Mouse (Mus musculus) limb, embryonic 15.5 days (tissue): ENCODE data around the gene Morc3. TPM values are rescaled to one million over a fixed set of nuclear protein-coding genes. Genes with fewer than 3 reads are reported as not detected.
A peak's percentile ranks its signal among the peaks of the same experiment; 100 is the strongest.

Experiments used
- ATAC-seq: fragments of 200-750 bp; cut with Nextera tagmentation; 2 replicates; pipeline ENCODE4 v1.8.0; 2017; ENCODE audit warnings: low read depth, moderate TSS enrichment; ENCODE audit not compliant: insufficient number of reproducible peaks, low FRiP score, low TSS enrichment
- H3K27ac ChIP-seq: fragments of 300-500 bp; sonication (generic); 2 replicates; pipeline ENCODE4 v1.5.1; 2015; ENCODE audit warnings: moderate library complexity, mild to moderate bottlenecking, inconsistent platforms
- H3K27me3 ChIP-seq: fragments of 300-500 bp; sonication (generic); 2 replicates; pipeline ENCODE4 v1.6.1; 2015; ENCODE audit warnings: inconsistent platforms
- H3K36me3 ChIP-seq: fragments of 300-500 bp; sonication (generic); 2 replicates; pipeline ENCODE4 v1.6.1; 2015; ENCODE audit warnings: inconsistent platforms
- H3K4me1 ChIP-seq: fragments of 300-500 bp; sonication (generic); 2 replicates; pipeline ENCODE4 v1.6.1; 2015; ENCODE audit warnings: inconsistent platforms
- H3K4me2 ChIP-seq: fragments of 300-500 bp; sonication (generic); 2 replicates; pipeline ENCODE4 v1.6.1; 2015; ENCODE audit warnings: mild to moderate bottlenecking, inconsistent platforms
- H3K4me3 ChIP-seq: fragments of 300-500 bp; sonication (generic); 2 replicates; pipeline ENCODE4 v1.5.1; 2015; ENCODE audit warnings: mild to moderate bottlenecking, inconsistent platforms
- H3K9ac ChIP-seq: fragments of 300-500 bp; sonication (generic); 2 replicates; pipeline ENCODE4 v1.6.1; 2015; ENCODE audit warnings: inconsistent platforms
- H3K9me3 ChIP-seq: fragments of 300-500 bp; sonication (generic); 2 replicates; pipeline ENCODE4 v1.6.1; 2016; ENCODE audit warnings: inconsistent platforms
- WGBS: fragments of 180-500 bp; shearing (Covaris S2); methylation state at CpG from one replicate; pipeline ENCODE4 v1.1.7; 2015; 5-methylcytosine and 5-hydroxymethylcytosine counted together
- polyA plus RNA-seq: library from polyadenylated mRNA; unstranded; fragments of >200 nt; fragmentation: Nextera tagmentation; extraction: Ambion mirVana; gene quantifications from 2 replicates; pipeline ENCODE4 v1.2.1, GENCODE M21; 2015

Morc3 gene
- polyA plus RNA-seq, 1 experiment from 2014 or later, result 28.2 TPM

- H3K9ac ChIP-seq, result no peak overlapping the region
- H3K27ac ChIP-seq, result no peak overlapping the region
- H3K4me3 ChIP-seq, result no peak overlapping the region
- no peak overlapping the region for H3K4me2 ChIP-seq
- ATAC-seq, result no peak
- 25% methylated on average over 10 of the region's 10 CpGs for WGBS
- no peaks in the 10 kb centered on the region for H3K9me3 ChIP-seq
- peaks cover 11% of the 10 kb centered on the region; the same call in 1 of the 2 replicates for H3K27me3 ChIP-seq
- H3K4me1 ChIP-seq, result peaks cover 12% of the 10 kb centered on the region
- H3K36me3 ChIP-seq, result no peaks in the 10 kb centered on the region
Observed at GRCm38 (mm10) chr16:93915338-93915849, 83.5 kb downstream of the Morc3 start.

- H3K9me3 ChIP-seq, result no peaks in the 10 kb centered on the region
- no peak overlapping the region for H3K27ac ChIP-seq
- ATAC-seq, result peak; percentile 30; the same call in 1 of the 2 replicates
- H3K9ac ChIP-seq, result no peak overlapping the region
- no peak overlapping the region for H3K4me3 ChIP-seq
- H3K4me1 ChIP-seq, result peaks cover 9% of the 10 kb centered on the region
- H3K4me2 ChIP-seq, result no peak overlapping the region
- 30% methylated on average over 20 of the region's 22 CpGs for WGBS
- peaks cover 11% of the 10 kb centered on the region; the same call in 1 of the 2 replicates for H3K27me3 ChIP-seq
- no peaks in the 10 kb centered on the region for H3K36me3 ChIP-seq
Observed at GRCm38 (mm10) chr16:93917712-93918678, 86.1 kb downstream of the Morc3 start.

GRCm38 (mm10) chr16:93918679-93919060, 86.7 kb downstream of the Morc3 start:
- Histone ChIP-seq H3K9ac (no peak overlapping the region), H3K4me2 (no peak overlapping the region), H3K4me1 (peaks cover 9% of the 10 kb centered on the region), H3K9me3 (no peaks in the 10 kb centered on the region), H3K36me3 (no peaks in the 10 kb centered on the region), H3K4me3 (no peak overlapping the region), H3K27me3 (peaks cover 11% of the 10 kb centered on the region; the same call in 1 of the 2 replicates), H3K27ac (no peak overlapping the region)
- ATAC-seq, result no peak
- 63% methylated on average over 8 of the region's 8 CpGs for WGBS

DNA sequence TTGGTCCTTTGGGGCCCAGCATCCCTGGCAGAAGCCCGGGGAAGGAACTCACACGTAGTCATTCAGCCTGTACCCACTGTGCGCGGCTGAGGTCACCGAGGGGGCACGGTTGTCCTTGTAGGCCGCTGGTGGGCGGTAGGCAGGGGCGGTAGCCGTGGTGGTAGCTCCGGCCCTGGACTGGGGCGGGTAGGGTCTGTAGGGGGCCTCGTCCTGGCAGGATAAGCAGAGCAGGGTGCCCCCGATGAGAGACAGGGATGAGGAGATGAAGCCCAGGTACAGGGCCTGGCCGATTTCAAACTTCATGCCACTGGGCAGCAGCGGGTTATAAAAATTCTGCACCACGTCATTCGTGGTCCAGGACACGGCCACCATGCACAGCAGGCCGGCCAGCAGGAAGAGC, 87.3 kb downstream of the Morc3 start:
- H3K9ac ChIP-seq, result no peak overlapping the region
- ATAC-seq, result no peak
- WGBS, result 77% methylated on average over 20 of the region's 20 CpGs
- no peak overlapping the region for H3K4me2 ChIP-seq
- H3K9me3 ChIP-seq, result no peaks in the 10 kb centered on the region
- peaks cover 9% of the 10 kb centered on the region for H3K4me1 ChIP-seq
- H3K36me3 ChIP-seq, result no peaks in the 10 kb centered on the region
- no peak overlapping the region for H3K27ac ChIP-seq
- no peak overlapping the region for H3K4me3 ChIP-seq
- peaks cover 11% of the 10 kb centered on the region; the same call in 1 of the 2 replicates for H3K27me3 ChIP-seq

DNA sequence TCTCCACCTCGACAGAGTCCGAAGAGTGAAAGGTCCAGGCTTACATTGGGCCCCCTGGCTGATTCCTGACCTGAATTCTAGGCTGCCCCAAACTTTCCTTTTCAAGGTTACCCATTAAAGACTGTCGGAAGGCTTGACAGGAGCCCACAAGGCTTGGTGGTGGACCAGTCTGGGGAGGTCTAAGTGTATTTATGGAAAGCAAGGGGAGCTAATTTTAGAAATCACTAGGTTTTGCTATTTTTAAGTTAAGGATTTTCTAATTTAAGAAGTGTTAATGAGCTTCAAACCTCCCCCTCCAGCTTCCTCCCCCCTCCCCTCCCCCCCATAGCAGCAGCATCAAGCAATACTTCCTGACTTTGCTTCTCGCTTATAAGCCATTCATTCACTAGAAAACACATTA, 88.8 kb downstream of the Morc3 start:
- Histone ChIP-seq H3K9ac (no peak overlapping the region), H3K36me3 (no peaks in the 10 kb centered on the region), H3K4me3 (no peak overlapping the region), H3K27ac (no peak overlapping the region), H3K27me3 (peaks cover 11% of the 10 kb centered on the region; the same call in 1 of the 2 replicates), H3K4me2 (no peak overlapping the region), H3K9me3 (no peaks in the 10 kb centered on the region), H3K4me1 (peaks cover 9% of the 10 kb centered on the region)
- 55% methylated on average over 4 of the region's 4 CpGs for WGBS
- ATAC-seq, result no peak

DNA sequence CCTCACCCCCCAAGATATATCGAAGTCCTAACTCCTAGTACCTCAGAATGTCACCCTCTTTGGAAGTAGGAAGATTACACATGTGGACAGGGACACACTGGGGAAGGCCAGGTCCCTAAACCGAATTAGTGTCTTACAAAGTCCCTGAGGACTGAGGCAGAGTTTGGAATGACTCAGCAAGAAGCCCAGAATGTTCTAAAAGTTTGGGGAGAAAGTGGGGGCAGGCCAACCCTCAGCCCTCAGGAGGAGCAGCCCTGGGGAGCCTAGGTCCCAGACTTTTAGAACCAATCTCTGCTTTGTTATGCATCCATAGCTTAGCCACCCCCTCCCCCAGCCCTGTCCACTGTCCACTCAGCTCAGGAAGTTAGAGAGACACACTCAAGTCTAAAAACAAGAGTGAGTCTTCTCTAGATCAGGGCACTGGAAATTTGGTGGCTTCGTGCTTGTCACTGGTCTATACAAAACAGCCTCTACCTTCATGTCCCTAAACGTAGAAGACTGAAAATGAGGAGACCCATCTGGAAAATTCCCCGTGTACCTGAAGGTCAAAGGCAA, 91.0 kb downstream of the Morc3 start:
- peaks cover 9% of the 10 kb centered on the region for H3K4me1 ChIP-seq
- no peaks in the 10 kb centered on the region for H3K36me3 ChIP-seq
- no peak overlapping the region for H3K9ac ChIP-seq
- no peak overlapping the region for H3K4me2 ChIP-seq
- no peak for ATAC-seq
- no peaks in the 10 kb centered on the region for H3K9me3 ChIP-seq
- WGBS, result 78% methylated on average over 5 of the region's 5 CpGs
- H3K27me3 ChIP-seq, result peaks cover 8% of the 10 kb centered on the region; the same call in 1 of the 2 replicates
- no peak overlapping the region for H3K4me3 ChIP-seq
- no peak overlapping the region for H3K27ac ChIP-seq

DNA sequence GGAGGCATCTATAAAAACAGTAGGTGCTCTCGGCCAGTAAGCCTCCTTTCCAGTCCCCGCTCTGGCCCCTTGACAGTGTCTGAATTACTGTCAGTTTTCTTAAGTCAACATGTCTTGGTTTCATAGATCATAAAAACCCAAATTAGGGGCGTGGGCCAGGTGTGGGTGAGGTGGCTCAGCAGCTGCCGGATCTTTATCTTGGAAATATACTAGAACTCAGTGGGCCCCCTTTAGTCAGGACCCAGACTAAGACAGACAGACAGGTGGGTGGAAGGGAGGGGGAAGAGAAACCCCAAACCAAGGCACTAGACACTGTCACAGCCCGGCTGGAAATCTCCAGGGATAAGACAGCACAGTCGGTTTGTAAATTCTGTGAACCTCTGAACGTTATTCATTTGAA, 91.9 kb downstream of the Morc3 start:
- H3K4me3 ChIP-seq, result no peak overlapping the region
- H3K4me2 ChIP-seq, result no peak overlapping the region
- no peak overlapping the region for H3K27ac ChIP-seq
- H3K4me1 ChIP-seq, result peaks cover 5% of the 10 kb centered on the region; the same call in 1 of the 2 replicates
- H3K36me3 ChIP-seq, result no peaks in the 10 kb centered on the region
- no peaks in the 10 kb centered on the region for H3K9me3 ChIP-seq
- H3K9ac ChIP-seq, result no peak overlapping the region
- peaks cover 8% of the 10 kb centered on the region; the same call in 1 of the 2 replicates for H3K27me3 ChIP-seq
- WGBS, result 37% methylated on average over 7 of the region's 7 CpGs
- no peak for ATAC-seq

Other genes with a start within 250 kb of the Morc3 start
- 13.3 and 14.3 TPM in 2 replicates for gene Setd4, start 228.1 kb upstream of the Morc3 start, polyA plus RNA-seq
- 83.4 and 86.3 TPM in 2 replicates for gene Cbr1, start 226.3 kb upstream of the Morc3 start, polyA plus RNA-seq
- 0.19 TPM in 1 of 2 replicates, not detected in the other for gene Gm5678, start 204.0 kb upstream of the Morc3 start, polyA plus RNA-seq
- gene Cbr3, start 148.9 kb upstream of the Morc3 start, polyA plus RNA-seq, result 16.5 and 17.6 TPM in 2 replicates
- gene Dop1b, start 120.2 kb upstream of the Morc3 start, polyA plus RNA-seq, result 15.0 and 17.3 TPM in 2 replicates
- 55.7 and 56.7 TPM in 2 replicates for gene Chaf1b, start 51.8 kb downstream of the Morc3 start, polyA plus RNA-seq
- not detected in 2 replicates for gene Cldn14, start 176.7 kb downstream of the Morc3 start, polyA plus RNA-seq